Comparison of ENCODE assay signal across 27 mouse cellular contexts in genomic region chr15:96407151-96407550, GRCm38 (mm10). TPM values are rescaled to one million over a fixed set of nuclear protein-coding genes. Genes with fewer than 3 reads are reported as not detected.
DNase-seq lines count a peak whose midpoint lies in the region; ATAC-seq and TF ChIP-seq lines count a peak whose summit lies in the region.
"Had no signal": no experiment of that assay in that cellular context is flagged by ENCODE, and none has a peak within 500 bp of the region (broad histone marks: within the 10 kb centered on the region; RNA-seq: fewer than 3 reads in every experiment).

No protein-coding gene starts in this region.

- ATAC-seq in embryonic facial prominence, embryonic 13.5 days (ENCODE audit: insufficient number of reproducible peaks, insufficient read depth, low FRiP score, low TSS enrichment, low read depth), result no peak
- ATAC-seq in limb, embryonic 15.5 days (ENCODE audit: insufficient number of reproducible peaks, low FRiP score, low TSS enrichment, low read depth), result no peak
- ATAC-seq: forebrain, embryonic 14.5 days; forebrain, postnatal 0 days; intestine, postnatal 0 days had no signal

- H3K36me3 ChIP-seq in embryonic facial prominence, embryonic 13.5 days, result peaks cover 58% of the 10 kb centered on the region
- peaks cover 82% of the 10 kb centered on the region for H3K36me3 ChIP-seq in embryonic facial prominence, embryonic 10.5 days (replicated peaks)
- H3K36me3 ChIP-seq in limb, embryonic 15.5 days, result peaks cover 51% of the 10 kb centered on the region
- H3K36me3 ChIP-seq in limb, embryonic 10.5 days, result peaks cover 77% of the 10 kb centered on the region

- no peak for TF ChIP-seq POLR2A in embryonic fibroblast, embryonic 13.5 days (IDR thresholded peaks at IDR 0.05; ENCODE audit: low read depth, low read length)

- H3K9ac ChIP-seq in embryonic facial prominence, embryonic 13.5 days, result no peak overlapping the region
- no peak overlapping the region for H3K9ac ChIP-seq in limb, embryonic 15.5 days
- H3K9ac ChIP-seq: forebrain, postnatal 0 days; hindbrain, embryonic 15.5 days had no signal

- no peak overlapping the region for H3K4me2 ChIP-seq in embryonic facial prominence, embryonic 13.5 days
- no peak overlapping the region for H3K4me2 ChIP-seq in limb, embryonic 15.5 days
- H3K4me2 ChIP-seq: hindbrain, embryonic 15.5 days had no signal

- TF ChIP-seq CTCF in embryonic fibroblast, embryonic 13.5 days (IDR thresholded peaks at IDR 0.05; ENCODE audit: borderline replicate concordance, insufficient read depth, low read length), result no peak

- H3K27ac ChIP-seq in embryonic facial prominence, embryonic 13.5 days, result 0 out of 2 replicates have a peak overlapping the region, but pooled peaks have one; percentile 28
- no peak overlapping the region for H3K27ac ChIP-seq in embryonic facial prominence, embryonic 10.5 days (replicated peaks)
- H3K27ac ChIP-seq in limb, embryonic 15.5 days, result 0 out of 2 replicates have a peak overlapping the region, but pooled peaks have one; percentile 13
- H3K27ac ChIP-seq in limb, embryonic 10.5 days, result no peak overlapping the region
- 0 out of 2 replicates have a peak overlapping the region, but pooled peaks have one; percentile 43 for H3K27ac ChIP-seq in embryonic fibroblast, embryonic 13.5 days (ENCODE audit: insufficient read depth, low read length)
- H3K27ac ChIP-seq: heart, adult 2 months; heart, embryonic 10.5 days; hindbrain, embryonic 10.5 days; hindbrain, embryonic 15.5 days had no signal

- WGBS in embryonic facial prominence, embryonic 13.5 days, result 57% methylated on average over 2 of the region's 2 CpGs
- WGBS in embryonic facial prominence, embryonic 10.5 days, result 87% methylated on average over 2 of the region's 2 CpGs
- 67% methylated on average over 2 of the region's 2 CpGs for WGBS in limb, embryonic 15.5 days
- WGBS in limb, embryonic 10.5 days, result 85% methylated on average over 2 of the region's 2 CpGs

- DNase-seq in embryonic facial prominence, embryonic 10.5 days (ENCODE audit: low spot score), result no peak
- no peak for DNase-seq in limb, embryonic 10.5 days (ENCODE audit: low spot score)
- DNase-seq in NIH3T3 (ENCODE audit: low read depth), result peak; percentile 66
- DNase-seq in cerebellum, adult 9-11 months, result no peak
- DNase-seq in T-cell, adult 2 months (ENCODE audit: low spot score), result no peak
- DNase-seq: adrenal gland, postnatal 10 days; adrenal gland, postnatal 36 days; B cell, adult 2 months; cerebellum, adult 11 months; cerebellum, adult 2 months; cerebellum, postnatal 10 days; cerebellum, postnatal 36 days; embryo, embryonic 11 days; forebrain, postnatal 0 days; gastrocnemius, postnatal 25 days; heart, adult 2 months; heart, postnatal 10 days; heart, postnatal 36 days; kidney, adult 2 months had no signal

- H3K9me3 ChIP-seq in embryonic facial prominence, embryonic 13.5 days, result no peaks in the 10 kb centered on the region
- H3K9me3 ChIP-seq in embryonic facial prominence, embryonic 10.5 days, result no peaks in the 10 kb centered on the region
- H3K9me3 ChIP-seq in limb, embryonic 15.5 days, result no peaks in the 10 kb centered on the region
- no peaks in the 10 kb centered on the region for H3K9me3 ChIP-seq in limb, embryonic 10.5 days (replicated peaks)
- H3K9me3 ChIP-seq: heart, embryonic 10.5 days; hindbrain, embryonic 10.5 days; hindbrain, embryonic 15.5 days had no signal

- H3K4me3 ChIP-seq in embryonic facial prominence, embryonic 13.5 days, result no peak overlapping the region
- H3K4me3 ChIP-seq in embryonic facial prominence, embryonic 10.5 days, result no peak overlapping the region
- H3K4me3 ChIP-seq in limb, embryonic 15.5 days, result no peak overlapping the region
- no peak overlapping the region for H3K4me3 ChIP-seq in limb, embryonic 10.5 days
- no peak overlapping the region for H3K4me3 ChIP-seq in embryonic fibroblast, embryonic 13.5 days (ENCODE audit: insufficient read depth, low read length)
- H3K4me3 ChIP-seq: heart, adult 2 months; heart, embryonic 10.5 days; hindbrain, embryonic 10.5 days; hindbrain, embryonic 15.5 days had no signal

- H3K4me1 ChIP-seq in embryonic facial prominence, embryonic 13.5 days, result 0 out of 2 replicates have a peak, but pooled peaks cover 3% of the 10 kb centered on the region
- no peaks in the 10 kb centered on the region for H3K4me1 ChIP-seq in embryonic facial prominence, embryonic 10.5 days
- H3K4me1 ChIP-seq in limb, embryonic 15.5 days, result no peaks in the 10 kb centered on the region
- H3K4me1 ChIP-seq in limb, embryonic 10.5 days, result no peaks in the 10 kb centered on the region
- peaks cover 2% of the 10 kb centered on the region; the same call in 1 of the 2 replicates for H3K4me1 ChIP-seq in embryonic fibroblast, embryonic 13.5 days (ENCODE audit: control insufficient read depth, insufficient read depth, low read length)
- H3K4me1 ChIP-seq: heart, embryonic 10.5 days; hindbrain, embryonic 10.5 days; hindbrain, embryonic 15.5 days had no signal

- no peaks in the 10 kb centered on the region for H3K27me3 ChIP-seq in embryonic facial prominence, embryonic 13.5 days
- H3K27me3 ChIP-seq in embryonic facial prominence, embryonic 10.5 days (replicated peaks; ENCODE audit: low read depth, poor library complexity, severe bottlenecking), result no peaks in the 10 kb centered on the region
- H3K27me3 ChIP-seq in limb, embryonic 15.5 days, result no peaks in the 10 kb centered on the region
- H3K27me3 ChIP-seq in limb, embryonic 10.5 days (ENCODE audit: low read depth, poor library complexity, severe bottlenecking), result no peaks in the 10 kb centered on the region
- H3K27me3 ChIP-seq: hindbrain, embryonic 15.5 days had no signal

RNA-seq across cellular contexts. Expression of gene Scaf11, which starts 53.5 kb away (rescaled TPM):
- polyA plus RNA-seq in embryonic facial prominence, embryonic 13.5 days (2015; fragmentation: Nextera tagmentation; extraction: Ambion mirVana), result 102 and 105 TPM in 2 replicates
- polyA plus RNA-seq in embryonic facial prominence, embryonic 10.5 days (2016; fragmentation: Nextera tagmentation; extraction: Ambion mirVana), result 116 and 118 TPM in 2 replicates
- 85.2 and 87.2 TPM in 2 replicates for polyA plus RNA-seq in limb, embryonic 15.5 days (2015; fragmentation: Nextera tagmentation; extraction: Ambion mirVana)
- 119 and 125 TPM in 2 replicates for polyA plus RNA-seq in limb, embryonic 10.5 days (2016; fragmentation: Nextera tagmentation; extraction: Ambion mirVana)
- 82.5 and 103 TPM in 2 replicates for polyA plus RNA-seq in embryonic fibroblast, embryonic 13.5 days (2011; ENCODE audit: insufficient read length, low read depth, missing spikeins)

Comparison
In these comparisons a context has a peak if more than half of its experiments do, and no peak if none do; other contexts are left out.
1. H3K27ac ChIP-seq: peak in embryonic facial prominence, embryonic 13.5 days (single experiment), limb, embryonic 15.5 days (single experiment) and embryonic fibroblast, embryonic 13.5 days (single experiment); none in embryonic facial prominence, embryonic 10.5 days (single experiment) and limb, embryonic 10.5 days (single experiment).